Mouse (Mus musculus): ENCODE data around the gene Atxn7. TPM values are rescaled to one million over a fixed set of nuclear protein-coding genes. Genes with fewer than 3 reads are reported as not detected.
"Not testable (repeated sequence)": the region's sequence is repeated elsewhere in the genome, so short reads cannot be mapped to it uniquely, and the experiment has no call there.

The Atxn7 gene
- polyA plus RNA-seq (2015; fragmentation: Nextera tagmentation; extraction: Ambion mirVana), result 4.1 and 5.0 TPM in 2 replicates

DNA sequence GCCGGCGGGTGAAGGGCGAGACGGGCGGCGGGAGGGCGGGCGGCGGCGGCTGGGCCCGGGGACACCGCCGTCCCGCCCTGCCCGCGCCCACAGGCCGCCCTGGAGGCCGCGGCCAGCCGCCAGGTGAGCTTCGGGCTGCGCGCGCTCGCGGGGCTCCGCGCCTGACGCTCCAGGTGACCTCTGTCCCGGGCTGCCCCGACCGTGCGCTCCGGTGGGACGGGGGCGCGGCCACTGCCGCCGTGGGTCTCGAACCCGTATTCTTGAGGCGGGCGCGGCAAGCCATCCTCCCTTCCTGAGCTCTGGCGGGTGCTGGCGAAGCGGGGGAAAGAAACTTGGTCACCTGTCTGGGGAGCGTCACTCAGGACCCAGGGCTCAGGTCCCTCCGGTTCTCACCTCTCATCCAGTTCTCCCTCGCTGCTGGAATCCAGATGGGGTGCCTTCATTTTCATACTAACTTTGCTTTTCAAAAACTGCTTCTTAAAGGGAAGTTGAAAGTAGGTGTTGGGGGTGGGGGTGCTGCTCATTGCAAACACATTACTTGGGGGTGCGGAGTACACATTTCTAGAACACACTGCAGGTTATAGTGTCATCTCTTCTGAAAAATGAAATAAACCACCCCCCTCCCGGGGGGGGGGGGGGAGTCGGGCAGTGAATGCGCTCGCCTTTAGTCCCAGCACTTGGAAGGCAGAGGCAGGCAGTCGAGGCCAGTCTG, at the start of gene Atxn7, which contains the start of gene Thoc7:
Gene Atxn7, plus strand, starts transcription at position 40 of the 712 bp plus-strand sequence.
Gene Thoc7, minus strand, starts transcription at position 452 of the 712 bp plus-strand sequence.
- peak within 1 kb of the TSS; percentile 98 for H3K9ac ChIP-seq

DNA sequence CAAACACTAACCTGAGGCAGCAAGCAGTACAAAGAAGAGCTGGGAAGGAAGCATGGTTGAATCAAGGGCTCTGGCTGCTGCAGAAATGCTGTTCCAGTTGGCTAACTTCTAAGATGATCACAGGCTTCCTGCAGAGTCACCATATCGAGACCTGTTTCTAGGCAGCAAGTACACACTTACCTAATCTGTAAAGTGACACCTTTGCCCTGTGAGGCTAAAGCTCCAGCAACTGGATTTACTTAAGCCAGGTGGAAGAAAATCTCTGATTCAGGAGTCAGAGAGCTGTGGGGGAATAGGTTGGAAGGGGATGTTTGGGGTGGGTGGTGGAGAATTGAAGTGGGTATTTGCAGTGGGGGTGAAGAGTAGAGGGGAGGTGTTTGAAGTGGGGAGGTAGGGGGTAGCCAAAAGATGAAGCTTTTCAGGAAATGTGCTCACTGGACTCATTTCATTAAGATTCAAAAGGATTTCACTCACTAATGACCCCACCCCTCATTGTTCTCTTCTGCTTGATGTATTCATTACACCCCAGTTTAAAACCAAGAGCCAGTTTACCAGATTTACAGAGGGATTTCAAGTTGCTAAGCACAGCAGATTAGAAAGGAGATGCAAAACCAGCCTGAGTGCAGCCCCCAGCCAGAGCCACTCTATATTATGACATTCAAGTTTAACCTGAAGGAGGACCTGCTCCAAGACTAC, 46.7 kb upstream of the Atxn7 start, which contains the start of gene Gm281:
Gene Gm281, minus strand, starts transcription at position 92 of the 696 bp plus-strand sequence.
- no peaks in the 10 kb centered on the region for H3K36me3 ChIP-seq (replicated peaks)

More for the DNA sequence above, at the start of gene Atxn7, which contains the start of gene Thoc7:
- H3K36me3 ChIP-seq (replicated peaks), result no peaks in the 10 kb centered on the region
- H3K27ac ChIP-seq, result peak within 1 kb of the TSS; percentile 84
- no peaks in the 10 kb centered on the region for H3K27me3 ChIP-seq (replicated peaks)
- peak within 1 kb of the TSS; percentile 75 for H3K4me2 ChIP-seq
- peaks cover 26% of the 10 kb centered on the region for H3K4me1 ChIP-seq
- ATAC-seq (replicated peaks), result peak; percentile 72
- 3% methylated on average over 35 of the region's 56 CpGs for WGBS
- H3K4me3 ChIP-seq, result peak within 1 kb of the TSS; percentile 87
- H3K9me3 ChIP-seq, result no peaks in the 10 kb centered on the region

DNA sequence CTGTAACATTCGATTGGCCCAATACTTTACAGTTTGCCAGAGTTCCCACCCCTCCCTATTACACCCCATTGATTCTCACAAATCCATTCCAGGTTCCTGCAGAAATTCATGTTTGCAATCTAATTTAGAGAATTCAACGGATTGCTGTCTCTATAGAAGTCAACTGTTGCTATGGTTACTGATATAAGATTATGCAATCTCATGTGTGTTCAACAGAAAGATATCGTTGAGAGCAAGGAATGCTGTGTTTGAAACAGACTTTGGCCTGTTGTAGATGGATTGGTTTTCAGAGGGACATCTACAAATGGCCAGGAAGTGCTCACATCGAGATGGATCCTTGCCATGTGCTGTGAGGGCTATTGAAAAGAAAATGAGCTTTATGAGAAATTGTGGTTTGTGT, 46.0 kb upstream of the Atxn7 start:
- 50% methylated on average over 4 of the region's 4 CpGs for whole genome bisulfite sequencing
- Histone ChIP-seq H3K36me3 (replicated peaks) (no peaks in the 10 kb centered on the region), H3K27ac (no peak overlapping the region), H3K27me3 (replicated peaks) (no peaks in the 10 kb centered on the region), H3K4me3 (no peak overlapping the region), H3K4me2 (no peak overlapping the region), H3K4me1 (no peaks in the 10 kb centered on the region), H3K9me3 (no peaks in the 10 kb centered on the region), H3K9ac (no peak overlapping the region)
- ATAC-seq (replicated peaks), result no peak

More for the DNA sequence above, 46.7 kb upstream of the Atxn7 start, which contains the start of gene Gm281:
- no peak for ATAC-seq (replicated peaks)
- H3K4me3 ChIP-seq, result no peak within 1 kb of the TSS
- H3K27me3 ChIP-seq (replicated peaks), result no peaks in the 10 kb centered on the region
- no peaks in the 10 kb centered on the region for H3K9me3 ChIP-seq
- no peaks in the 10 kb centered on the region for H3K4me1 ChIP-seq
- 19% methylated on average over 1 of the region's 1 CpGs for WGBS
- no peak within 1 kb of the TSS for H3K27ac ChIP-seq
- no peak within 1 kb of the TSS for H3K9ac ChIP-seq
- no peak within 1 kb of the TSS for H3K4me2 ChIP-seq

DNA sequence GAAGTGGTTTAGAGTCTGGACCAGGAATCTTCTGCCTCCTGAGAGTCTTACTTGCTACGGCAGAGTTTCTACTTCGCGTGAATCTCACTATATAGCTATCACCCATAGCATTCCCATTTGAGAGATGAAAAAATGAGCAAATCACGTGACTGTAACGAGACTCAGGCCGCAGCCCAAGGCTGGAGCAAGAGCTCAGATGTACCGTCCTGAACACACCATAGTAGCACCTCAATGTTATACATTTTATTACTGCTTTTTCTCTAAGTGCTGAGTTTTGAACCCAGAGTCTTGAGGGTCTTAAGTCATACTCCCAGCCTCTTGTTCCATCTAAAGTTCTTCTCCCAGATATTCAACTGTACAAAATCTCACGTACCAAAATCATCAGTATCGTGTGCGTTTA, 44.0 kb upstream of the Atxn7 start:
- ATAC-seq (replicated peaks), result peak; percentile 55
- Histone ChIP-seq H3K36me3 (replicated peaks) (no peaks in the 10 kb centered on the region), H3K4me1 (no peaks in the 10 kb centered on the region), H3K4me2 (no peak overlapping the region), H3K27me3 (replicated peaks) (no peaks in the 10 kb centered on the region), H3K9me3 (no peaks in the 10 kb centered on the region), H3K27ac (no peak overlapping the region), H3K9ac (no peak overlapping the region), H3K4me3 (no peak overlapping the region)
- 88% methylated on average over 10 of the region's 10 CpGs for WGBS

DNA sequence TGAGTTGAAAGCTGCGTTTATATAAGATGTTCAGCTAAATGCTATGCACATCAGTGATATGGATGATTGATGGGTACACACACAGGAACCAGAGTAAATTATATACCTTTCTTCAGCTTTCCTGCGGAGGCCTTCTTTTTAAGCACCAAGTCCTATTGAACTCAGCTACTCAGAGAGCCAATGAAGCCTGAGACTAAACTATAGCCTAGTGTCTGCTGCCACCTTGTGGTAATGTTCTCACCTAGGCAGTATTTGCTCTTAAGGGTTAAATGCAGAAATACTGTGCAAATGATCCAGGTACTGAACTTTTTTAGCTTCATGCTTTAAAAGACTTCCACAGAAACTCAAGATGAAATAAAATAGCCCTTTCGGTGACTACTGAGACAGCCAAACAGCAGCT, 43.6 kb upstream of the Atxn7 start:
- Histone ChIP-seq H3K27me3 (replicated peaks) (no peaks in the 10 kb centered on the region), H3K4me1 (no peaks in the 10 kb centered on the region), H3K9ac (no peak overlapping the region), H3K4me2 (no peak overlapping the region), H3K27ac (no peak overlapping the region), H3K36me3 (replicated peaks) (no peaks in the 10 kb centered on the region), H3K4me3 (no peak overlapping the region), H3K9me3 (no peaks in the 10 kb centered on the region)
- peak; percentile 89 for ATAC-seq (replicated peaks)
- 37% methylated on average over 3 of the region's 3 CpGs for WGBS

DNA sequence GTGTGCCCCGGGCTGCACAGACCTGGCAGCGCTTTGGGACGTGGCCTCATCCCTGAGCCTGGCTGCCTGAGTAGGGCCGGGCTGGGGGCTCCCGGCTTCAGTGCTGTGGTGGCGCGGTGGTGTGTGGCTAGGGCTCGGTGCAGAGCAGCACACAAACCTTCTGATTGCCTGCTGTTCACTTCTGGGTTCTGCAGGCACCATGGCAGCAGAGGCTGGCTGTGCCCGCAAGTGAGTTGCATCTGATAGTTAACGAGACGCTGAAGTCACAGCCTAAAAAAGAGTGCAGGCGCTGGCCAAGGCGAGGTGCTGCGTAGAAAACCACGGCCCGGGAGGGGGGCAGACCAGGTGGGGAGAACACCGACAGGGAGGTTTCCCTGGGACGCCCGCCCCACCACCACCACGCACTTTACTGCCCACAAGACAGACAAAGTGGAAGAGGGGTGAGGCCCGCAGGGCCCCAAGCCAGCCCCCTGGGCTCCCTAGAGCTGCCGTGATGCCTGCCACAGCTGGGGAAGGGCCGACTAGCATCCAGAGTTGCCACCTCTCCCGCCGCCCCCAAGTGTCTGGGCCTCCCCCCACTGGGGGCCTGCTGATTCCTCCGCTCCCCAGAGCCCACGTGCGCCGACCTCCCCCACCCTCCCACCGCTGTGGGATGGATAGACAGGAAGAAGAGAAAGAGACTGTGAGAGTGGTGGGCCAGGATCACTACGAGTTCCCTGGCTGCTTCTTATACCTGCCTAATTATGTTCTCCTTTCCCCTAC, 27.8 kb upstream of the Atxn7 start:
- H3K4me3 ChIP-seq, result peak overlapping the region; percentile 32
- WGBS, result 27% methylated on average over 31 of the region's 31 CpGs

DNA sequence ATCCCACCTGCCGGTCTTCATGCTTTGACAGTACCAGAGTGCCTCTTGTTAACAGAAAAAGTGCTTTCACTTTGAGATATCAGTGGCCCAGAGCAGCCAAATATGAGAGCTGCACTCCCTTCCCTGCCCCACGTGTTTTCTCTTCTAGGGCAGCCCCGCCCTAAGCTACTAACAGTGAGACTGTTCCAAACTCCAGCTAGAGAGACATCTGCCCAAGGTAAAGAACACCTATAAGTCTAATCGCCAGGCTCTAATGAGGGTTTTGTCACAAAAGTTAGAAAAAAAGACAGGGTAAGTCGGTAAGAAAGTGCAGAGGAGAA, 27.2 kb upstream of the Atxn7 start:
- no peak overlapping the region for H3K9ac ChIP-seq
- WGBS, result 45% methylated on average over 5 of the region's 5 CpGs
- H3K36me3 ChIP-seq (replicated peaks), result no peaks in the 10 kb centered on the region
- H3K9me3 ChIP-seq, result no peaks in the 10 kb centered on the region
- no peak; the same call in 1 of the 2 replicates for ATAC-seq (replicated peaks)
- peak overlapping the region; percentile 63; the same call in 1 of the 2 replicates for H3K4me2 ChIP-seq
- peaks cover 9% of the 10 kb centered on the region; the same call in 1 of the 2 replicates for H3K4me1 ChIP-seq
- H3K27ac ChIP-seq, result no peak overlapping the region
- no peaks in the 10 kb centered on the region for H3K27me3 ChIP-seq (replicated peaks)
- H3K4me3 ChIP-seq, result no peak overlapping the region

More for the DNA sequence above, 27.8 kb upstream of the Atxn7 start:
- Histone ChIP-seq H3K27ac (no peak overlapping the region), H3K9me3 (no peaks in the 10 kb centered on the region), H3K27me3 (replicated peaks) (no peaks in the 10 kb centered on the region), H3K36me3 (replicated peaks) (no peaks in the 10 kb centered on the region), H3K4me1 (peaks cover 9% of the 10 kb centered on the region; the same call in 1 of the 2 replicates), H3K4me2 (peak overlapping the region; percentile 63), H3K9ac (peak overlapping the region; percentile 21; the same call in 1 of the 2 replicates)
- peak; percentile 84 for ATAC-seq (replicated peaks)

DNA sequence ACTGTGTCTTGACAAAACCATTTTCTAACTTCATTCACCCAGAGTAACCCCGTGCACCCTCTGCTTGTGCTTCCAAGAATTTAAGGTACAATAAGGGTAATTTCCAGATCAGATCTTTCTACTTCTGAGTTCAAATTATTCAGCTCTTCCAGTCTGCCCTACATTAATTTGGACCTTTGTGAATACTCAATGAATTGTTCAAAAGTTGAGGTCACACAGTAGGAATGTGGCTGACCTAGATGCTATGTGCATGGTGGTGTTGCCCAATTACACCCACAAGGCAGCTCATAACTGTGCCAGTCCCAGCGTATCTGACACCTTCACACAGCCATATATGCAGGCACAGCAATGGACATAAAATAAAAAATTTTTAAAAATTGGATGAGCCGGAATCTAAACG, 16.6 kb upstream of the Atxn7 start:
- no peaks in the 10 kb centered on the region for H3K27me3 ChIP-seq (replicated peaks)
- no peak overlapping the region for H3K9ac ChIP-seq
- no peak for ATAC-seq (replicated peaks)
- peaks cover 20% of the 10 kb centered on the region; the same call in 1 of the 2 replicates for H3K36me3 ChIP-seq (replicated peaks)
- H3K4me1 ChIP-seq, result no peaks in the 10 kb centered on the region
- no peak overlapping the region for H3K27ac ChIP-seq
- H3K4me3 ChIP-seq, result no peak overlapping the region
- no peaks in the 10 kb centered on the region for H3K9me3 ChIP-seq
- WGBS, result 94% methylated on average over 4 of the region's 4 CpGs
- H3K4me2 ChIP-seq, result no peak overlapping the region

DNA sequence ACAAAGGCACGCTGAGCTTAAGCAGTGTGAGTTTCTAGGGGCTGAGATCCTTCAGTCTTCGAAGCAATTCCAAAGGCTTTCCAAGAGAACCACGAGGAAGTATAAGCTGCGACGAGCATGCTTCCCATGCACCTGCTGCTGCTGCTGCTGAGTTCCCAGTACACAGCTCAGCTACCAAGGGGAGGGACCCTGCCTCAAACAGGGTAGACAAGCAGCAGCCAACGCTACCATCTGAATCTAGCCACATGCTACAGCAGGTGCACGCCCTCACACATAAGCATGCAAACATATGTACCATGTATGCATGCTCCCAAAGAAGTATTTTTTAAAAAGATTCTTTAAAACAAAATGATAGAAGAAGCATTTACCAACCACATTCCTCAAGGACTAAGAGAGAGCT, 12.9 kb upstream of the Atxn7 start:
- ATAC-seq (replicated peaks), result 0 out of 2 replicates have a peak, but pooled peaks have one; percentile 18
- 86% methylated on average over 7 of the region's 7 CpGs for WGBS
- Histone ChIP-seq H3K27ac (no peak overlapping the region), H3K27me3 (replicated peaks) (no peaks in the 10 kb centered on the region), H3K9me3 (no peaks in the 10 kb centered on the region), H3K9ac (no peak overlapping the region), H3K4me2 (no peak overlapping the region), H3K4me3 (no peak overlapping the region), H3K36me3 (replicated peaks) (peaks cover 33% of the 10 kb centered on the region), H3K4me1 (no peaks in the 10 kb centered on the region)

DNA sequence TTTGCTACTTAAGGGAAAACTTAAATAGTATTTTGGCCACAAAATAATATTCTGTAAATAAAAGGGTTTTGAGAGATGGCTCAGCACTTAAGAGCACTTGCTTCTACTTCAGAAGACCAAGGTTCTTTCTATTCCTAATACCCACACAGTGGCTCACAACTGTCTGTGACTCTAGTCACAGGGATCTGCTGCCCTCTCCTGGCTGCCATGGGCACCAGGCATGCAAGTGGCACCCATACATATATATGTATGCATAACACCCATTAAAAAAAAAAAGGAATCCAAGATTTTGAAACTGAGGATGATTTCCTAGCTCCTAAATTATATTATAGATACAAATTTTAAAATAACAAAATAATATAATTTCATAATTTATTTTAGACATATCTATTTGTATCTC, 10.8 kb upstream of the Atxn7 start:
- Histone ChIP-seq H3K9ac (no peak overlapping the region), H3K4me1 (no peaks in the 10 kb centered on the region), H3K4me3 (no peak overlapping the region), H3K27me3 (replicated peaks) (no peaks in the 10 kb centered on the region), H3K9me3 (no peaks in the 10 kb centered on the region), H3K27ac (no peak overlapping the region), H3K4me2 (no peak overlapping the region), H3K36me3 (replicated peaks) (peaks cover 33% of the 10 kb centered on the region)
- ATAC-seq (replicated peaks), result peak; percentile 72; the same call in 1 of the 2 replicates

DNA sequence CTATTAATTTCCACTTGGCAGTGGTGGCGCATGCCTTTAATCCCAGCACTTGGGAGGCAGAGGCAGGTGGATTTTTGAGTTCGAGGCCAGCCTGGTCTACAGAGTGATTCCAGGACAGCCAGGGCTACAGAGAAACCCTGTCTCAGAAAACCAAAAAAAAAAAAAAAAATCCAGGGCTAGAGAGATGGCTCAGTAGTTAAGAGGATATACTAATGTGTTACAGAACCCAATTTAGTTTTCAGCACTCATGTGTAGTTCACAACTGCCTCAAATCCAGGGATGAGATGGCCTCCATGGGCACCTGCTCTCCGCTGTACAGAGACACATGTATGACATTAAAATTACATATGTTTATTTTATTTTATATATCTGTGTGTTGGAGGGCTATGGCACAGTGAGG, 9.1 kb upstream of the Atxn7 start:
- H3K4me1 ChIP-seq; ATAC-seq (replicated peaks); H3K4me2 ChIP-seq; H3K9me3 ChIP-seq; H3K4me3 ChIP-seq; H3K27me3 ChIP-seq (replicated peaks); H3K9ac ChIP-seq; H3K27ac ChIP-seq: not testable (repeated sequence)
- 97% methylated on average over 3 of the region's 3 CpGs for WGBS
- H3K36me3 ChIP-seq (replicated peaks), result peaks cover 40% of the 10 kb centered on the region

DNA sequence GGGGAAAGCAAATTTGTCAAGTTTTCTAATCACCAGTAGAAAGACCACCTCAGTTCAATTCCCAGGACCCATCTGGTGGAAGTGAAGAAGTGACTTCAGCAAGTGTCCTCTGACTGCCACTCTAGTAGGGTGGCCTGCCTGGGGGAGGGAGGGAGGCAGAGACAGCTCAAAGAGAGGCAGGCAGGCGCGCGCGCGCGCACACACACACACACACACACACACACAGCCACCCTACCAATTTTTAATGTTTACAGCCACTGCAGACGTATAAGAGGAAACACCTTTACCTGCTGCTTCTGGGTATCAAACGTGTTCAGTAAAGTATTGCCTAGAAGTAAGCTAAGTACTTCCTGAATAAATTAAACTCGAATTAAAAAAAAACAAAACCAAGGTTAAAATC, 1.2 kb upstream of the Atxn7 start:
- peaks cover 26% of the 10 kb centered on the region for H3K4me1 ChIP-seq
- no peaks in the 10 kb centered on the region for H3K27me3 ChIP-seq (replicated peaks)
- peak overlapping the region; percentile 87 for H3K4me3 ChIP-seq
- H3K9me3 ChIP-seq, result no peaks in the 10 kb centered on the region
- 0 out of 2 replicates have a peak, but pooled peaks cover 7% of the 10 kb centered on the region for H3K36me3 ChIP-seq (replicated peaks)
- WGBS, result 0% methylated on average over 9 of the region's 9 CpGs
- ATAC-seq (replicated peaks), result peak; percentile 57; the same call in 1 of the 2 replicates
- peak overlapping the region; percentile 84 for H3K27ac ChIP-seq
- H3K4me2 ChIP-seq, result peak overlapping the region; percentile 75
- H3K9ac ChIP-seq, result peak overlapping the region; percentile 98

All from midbrain, embryonic 15.5 days (tissue).